Mouse (Mus musculus) cerebellum, postnatal 10 days (tissue): ENCODE measurements around the gene Nat8f6.
A peak's percentile ranks its signal among the peaks of the same experiment; 100 is the strongest.
"Not testable (repeated sequence)": the region's sequence is repeated elsewhere in the genome, so short reads cannot be mapped to it uniquely, and the experiment has no call there.

Source experiments
- DNase-seq, 2 experiments: peaks; one replicate each; pipeline ENCODE4 v3.0.0; 2021; ENCODE audit warnings: mixed read lengths in 2 of 2

Nat8f6 gene

DNA sequence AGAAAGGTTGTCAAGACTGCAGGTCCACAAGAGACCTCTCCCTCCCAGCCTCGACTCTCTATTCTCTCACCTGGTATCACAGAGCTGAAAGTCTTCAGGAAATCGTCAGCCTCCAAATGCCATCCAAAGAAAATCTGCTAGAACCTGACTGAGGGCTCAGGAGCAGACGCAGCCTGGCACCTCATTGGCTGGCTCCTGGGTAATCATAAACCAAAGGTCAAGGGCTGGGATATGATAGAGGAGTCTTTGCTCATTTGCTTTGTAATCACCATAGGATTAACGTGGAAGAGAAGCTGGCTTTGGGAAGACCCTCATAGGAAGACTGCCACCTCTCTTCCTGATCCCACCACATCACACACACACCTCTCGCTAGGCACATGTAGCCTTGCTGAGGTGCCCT lies at the start of gene Nat8f6, which contains the start of gene Nat8f5:
Gene Nat8f6 (minus strand): TSS at position 118 of the 400 bp plus-strand sequence.
Gene Nat8f5 (minus strand): TSS at position 136 of the 400 bp plus-strand sequence.
- no peak for DNase-seq

DNA sequence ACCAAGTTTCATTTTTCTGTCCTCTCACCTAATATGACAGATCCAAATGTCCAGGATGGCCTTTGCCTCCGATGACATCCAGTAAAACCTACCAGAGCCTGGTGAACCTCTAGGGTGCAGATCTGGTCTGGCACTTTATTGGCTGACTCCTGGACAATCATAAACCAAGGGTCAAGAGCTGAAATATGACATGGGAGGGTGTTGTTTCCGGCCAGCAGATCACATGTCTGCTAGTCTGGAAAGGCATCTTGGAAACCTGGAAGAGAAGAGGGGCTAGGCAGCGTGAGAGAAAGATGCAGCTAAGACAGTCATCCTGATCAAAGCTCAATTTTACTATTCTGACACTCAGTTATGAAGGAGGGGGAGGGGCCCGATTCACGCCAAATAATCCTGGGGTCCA lies 48.3 kb upstream of the Nat8f6 start, which contains the start of gene Nat8f2:
Gene Nat8f2 (minus strand): TSS at position 153 of the 400 bp plus-strand sequence.
- DNase-seq, result not testable (repeated sequence)

DNA sequence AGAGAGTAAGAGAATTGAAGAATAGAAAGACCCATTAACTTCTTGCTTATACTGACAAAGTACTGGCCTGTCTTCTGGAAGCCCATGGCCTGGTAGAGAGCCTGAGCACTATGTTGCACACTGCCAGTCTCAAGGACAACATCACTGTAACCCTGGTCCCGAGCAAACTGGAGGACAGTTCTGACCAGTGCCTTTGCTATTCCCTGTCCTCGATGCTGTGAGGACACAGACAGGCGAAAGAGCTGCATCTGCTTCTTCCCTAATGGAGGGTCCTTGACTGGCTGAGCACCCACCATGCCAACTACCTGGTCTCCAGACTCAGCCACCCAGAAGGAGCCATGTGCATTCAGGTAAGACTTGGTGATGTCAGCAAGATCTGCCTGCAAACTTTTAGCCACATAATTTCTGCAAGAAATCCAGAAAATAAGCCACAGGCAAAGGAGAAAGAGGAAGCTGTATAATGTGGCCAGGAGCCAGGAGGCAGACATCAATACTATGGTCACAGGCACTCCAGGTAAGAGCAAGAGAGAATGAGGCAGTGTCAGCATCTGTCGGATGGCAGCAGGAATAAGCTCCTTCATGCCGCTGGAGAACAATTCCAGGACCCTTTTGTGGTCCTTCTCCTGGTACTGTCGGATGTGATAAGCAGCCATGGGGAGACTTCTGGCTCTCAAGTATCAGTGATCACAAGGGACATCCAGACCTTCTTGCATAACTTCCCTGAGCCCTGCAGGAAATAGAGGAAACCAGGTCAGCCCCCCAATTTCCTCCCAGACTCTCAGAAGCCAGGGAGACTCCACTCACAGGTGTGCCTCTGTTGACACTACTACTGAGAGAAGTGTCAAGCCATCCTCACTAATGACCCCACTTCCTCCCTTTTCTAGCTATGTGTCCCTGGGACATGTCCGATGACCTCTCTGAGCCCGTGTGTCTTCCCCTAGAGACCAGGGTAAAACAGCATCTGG lies 47.3 kb upstream of the Nat8f6 start:
- no peak for DNase-seq

DNA sequence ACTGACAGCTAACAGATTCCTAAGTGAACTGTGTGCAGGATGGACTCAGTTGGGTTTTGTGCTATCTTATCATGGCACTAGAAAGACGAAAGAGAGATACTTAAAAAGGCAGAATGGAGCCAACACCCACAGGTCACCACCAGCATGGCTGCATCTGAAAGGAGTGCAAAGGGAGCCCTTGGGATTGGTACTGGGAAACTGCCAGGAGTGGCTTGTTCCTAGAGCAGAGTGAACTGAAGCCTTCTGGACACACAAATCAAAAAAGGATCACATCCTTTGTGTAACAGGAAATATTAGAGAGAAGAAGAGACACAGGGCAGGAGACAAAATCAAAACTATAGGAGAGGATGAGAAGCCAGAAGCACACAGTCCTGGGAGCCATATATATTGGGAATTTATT lies 46.2 kb upstream of the Nat8f6 start:
- not testable (repeated sequence) for DNase-seq

DNA sequence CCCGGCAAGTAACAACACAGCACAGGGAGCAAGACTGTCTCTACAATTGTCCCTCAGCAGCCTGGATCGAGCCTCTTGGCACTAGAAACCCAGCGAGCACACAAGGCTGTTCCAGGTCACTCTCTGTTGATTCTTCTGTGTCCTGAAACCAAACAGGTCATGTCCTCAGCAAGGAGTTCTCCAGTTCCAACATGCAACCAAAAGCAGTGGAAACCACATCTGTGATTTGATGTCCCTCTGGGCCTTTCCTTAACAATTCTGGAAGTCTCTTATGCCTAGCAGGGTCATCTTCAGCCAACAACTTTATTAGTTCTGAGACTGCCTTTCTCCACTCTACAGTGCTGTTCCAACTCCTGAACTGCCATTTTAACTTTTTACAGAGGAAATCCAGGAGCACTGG lies 45.4 kb upstream of the Nat8f6 start:
- not testable (repeated sequence) for DNase-seq

DNA sequence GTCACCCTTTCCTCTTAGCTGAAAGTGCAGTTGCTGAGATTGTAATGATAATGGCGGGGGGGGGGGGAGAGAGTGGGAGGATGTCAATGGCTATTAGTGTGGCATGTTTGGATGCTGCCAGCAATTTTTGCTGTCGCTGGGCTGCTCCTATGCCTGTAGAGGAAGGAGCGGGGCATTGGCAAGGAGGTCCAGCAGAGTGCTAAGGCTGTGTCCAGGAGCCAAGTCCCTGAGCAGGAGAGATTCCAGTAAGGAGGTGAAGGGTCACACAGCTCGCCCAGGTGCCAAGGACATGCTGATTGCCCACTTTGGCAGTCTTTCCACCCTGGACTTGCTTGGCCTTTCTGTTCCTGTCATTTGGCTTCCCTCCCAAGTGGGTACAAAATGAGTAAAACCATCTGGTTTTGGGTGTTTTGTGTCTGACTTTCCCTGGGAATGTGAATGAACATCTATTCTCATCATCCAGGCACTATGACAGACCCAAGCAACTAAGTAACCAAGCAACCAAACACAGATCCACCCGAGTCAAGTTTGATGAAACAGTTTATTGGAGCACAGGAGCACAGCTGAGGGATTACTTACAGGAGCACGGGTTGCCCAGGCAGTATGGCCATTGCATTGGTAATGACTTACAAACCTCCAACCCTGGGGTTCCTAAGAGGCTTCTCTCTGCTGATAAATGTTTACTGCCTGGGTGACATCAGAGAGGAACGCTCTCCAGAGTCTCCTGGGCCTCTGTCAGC lies 44.3 kb upstream of the Nat8f6 start:
- DNase-seq, result peak; percentile 44 to 70

DNA sequence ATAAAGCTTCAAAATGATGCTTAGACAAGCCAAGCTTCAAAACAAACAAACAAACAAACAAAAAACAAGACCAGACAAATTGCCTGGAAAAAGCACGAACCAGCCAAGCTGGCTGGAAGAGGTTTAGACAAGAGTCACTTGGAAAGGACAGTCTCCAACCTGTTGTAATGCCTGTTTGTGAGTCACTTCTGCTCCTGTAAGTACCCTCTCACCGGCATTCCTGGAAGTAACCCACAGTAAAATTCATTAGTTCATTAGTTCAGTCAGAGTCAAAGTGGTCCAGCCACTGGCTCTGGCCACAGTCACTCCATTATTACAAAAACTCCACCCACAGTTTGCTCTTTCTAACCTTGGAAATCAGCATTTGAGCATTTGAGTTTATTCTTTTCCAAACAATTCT lies 43.1 kb upstream of the Nat8f6 start:
- no peak for DNase-seq

DNA sequence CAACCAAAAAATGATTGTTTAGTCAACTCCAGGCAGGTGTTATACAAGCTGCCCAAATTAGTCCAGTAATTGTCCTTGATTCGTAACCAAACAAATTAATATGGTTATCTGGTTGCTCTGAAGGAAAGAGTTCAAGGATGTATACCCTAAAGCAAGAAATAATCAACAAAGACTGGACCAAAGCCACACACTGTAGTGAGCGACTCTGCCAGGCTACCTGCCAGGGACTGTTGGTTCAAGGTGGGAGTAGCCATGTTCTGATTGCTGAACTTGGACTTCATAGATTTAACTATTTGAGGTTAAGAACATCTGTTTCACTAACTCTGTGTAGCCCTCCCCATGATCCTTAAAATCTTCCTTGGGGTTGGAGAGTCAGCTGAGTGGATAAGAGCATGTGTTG lies 42.4 kb upstream of the Nat8f6 start:
- no peak for DNase-seq

DNA sequence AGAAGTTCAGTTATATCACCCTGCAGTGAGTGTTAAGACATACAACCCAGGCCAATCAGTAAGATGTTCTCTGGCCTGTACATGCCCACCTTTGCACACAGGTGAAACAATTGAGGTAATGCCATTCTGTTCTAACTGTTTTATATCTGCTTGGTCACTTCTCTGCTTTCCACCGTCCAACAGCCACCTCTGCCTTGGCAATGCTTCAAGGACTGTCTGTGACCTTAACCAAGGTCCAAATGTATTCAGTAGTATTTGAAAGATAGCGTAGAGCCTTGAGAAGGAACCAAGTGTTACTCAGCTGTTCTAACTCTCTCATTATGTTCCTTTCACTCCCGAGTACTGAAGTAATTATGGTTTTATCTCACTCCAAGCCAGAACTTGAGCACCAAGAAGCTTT lies 41.8 kb upstream of the Nat8f6 start:
- no peak for DNase-seq

DNA sequence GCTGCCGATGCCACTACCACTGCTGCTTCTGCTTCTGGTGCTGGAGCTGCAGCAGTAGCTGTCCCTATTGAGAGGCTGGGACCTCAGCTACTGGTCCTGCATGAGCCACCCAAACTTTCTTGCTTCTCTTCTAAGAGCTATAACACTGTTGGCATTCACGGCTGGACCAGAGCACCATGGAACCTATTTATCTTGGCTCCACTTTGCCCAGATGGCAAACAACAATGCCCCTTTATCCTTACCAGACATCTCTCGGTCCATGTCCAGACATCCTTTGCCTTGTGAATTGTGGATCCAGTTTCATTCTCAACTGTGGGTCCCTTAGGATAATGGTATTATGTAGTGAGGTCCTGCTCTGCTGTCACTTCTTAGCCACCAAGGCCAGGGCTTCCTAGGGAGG lies 40.5 kb upstream of the Nat8f6 start:
- no peak for DNase-seq

DNA sequence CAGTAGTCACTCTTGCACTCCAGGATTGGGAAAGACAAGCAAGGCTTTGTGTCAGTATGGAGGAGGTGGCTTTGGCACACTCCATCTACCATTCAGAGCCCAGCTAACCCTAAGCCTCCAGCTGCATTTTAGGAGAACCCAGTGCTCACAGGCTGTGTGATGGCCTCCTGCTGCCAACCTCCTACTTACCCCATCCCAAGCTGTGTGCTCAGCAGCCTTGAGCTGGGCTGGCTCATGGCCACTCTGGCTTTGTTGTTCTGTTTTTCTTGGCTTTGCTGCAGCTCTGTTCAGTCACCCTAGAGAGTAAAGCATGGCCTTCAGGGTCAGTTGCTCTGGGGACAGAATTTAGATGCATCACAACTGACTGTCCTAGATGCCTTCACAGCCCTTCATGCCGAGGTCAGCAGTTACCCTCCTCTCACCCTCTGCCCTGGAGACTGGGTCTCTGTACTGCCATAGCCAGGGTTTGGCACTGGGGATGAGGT lies 35.5 kb upstream of the Nat8f6 start:
- DNase-seq, result peak; percentile 46 to 62

DNA sequence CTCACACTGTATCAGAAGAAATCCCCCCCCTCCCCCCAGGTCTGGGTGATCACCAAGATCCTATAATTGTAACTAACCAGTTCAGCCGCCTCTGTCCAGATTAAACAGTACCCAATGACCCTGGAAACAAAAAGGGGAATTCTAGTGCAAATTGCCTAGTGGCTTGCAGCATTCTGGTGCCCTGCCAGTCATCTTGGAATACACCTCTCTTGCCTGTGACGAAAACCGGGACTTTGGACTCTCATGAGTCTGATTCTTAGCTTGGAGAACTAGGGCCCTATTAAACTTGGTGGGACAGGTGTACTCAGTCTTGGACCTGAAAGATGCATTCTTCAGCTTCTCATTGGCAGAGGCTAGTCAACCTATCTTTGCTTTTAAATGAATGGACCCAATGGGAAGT lies 32.7 kb upstream of the Nat8f6 start:
- DNase-seq, result no peak

DNA sequence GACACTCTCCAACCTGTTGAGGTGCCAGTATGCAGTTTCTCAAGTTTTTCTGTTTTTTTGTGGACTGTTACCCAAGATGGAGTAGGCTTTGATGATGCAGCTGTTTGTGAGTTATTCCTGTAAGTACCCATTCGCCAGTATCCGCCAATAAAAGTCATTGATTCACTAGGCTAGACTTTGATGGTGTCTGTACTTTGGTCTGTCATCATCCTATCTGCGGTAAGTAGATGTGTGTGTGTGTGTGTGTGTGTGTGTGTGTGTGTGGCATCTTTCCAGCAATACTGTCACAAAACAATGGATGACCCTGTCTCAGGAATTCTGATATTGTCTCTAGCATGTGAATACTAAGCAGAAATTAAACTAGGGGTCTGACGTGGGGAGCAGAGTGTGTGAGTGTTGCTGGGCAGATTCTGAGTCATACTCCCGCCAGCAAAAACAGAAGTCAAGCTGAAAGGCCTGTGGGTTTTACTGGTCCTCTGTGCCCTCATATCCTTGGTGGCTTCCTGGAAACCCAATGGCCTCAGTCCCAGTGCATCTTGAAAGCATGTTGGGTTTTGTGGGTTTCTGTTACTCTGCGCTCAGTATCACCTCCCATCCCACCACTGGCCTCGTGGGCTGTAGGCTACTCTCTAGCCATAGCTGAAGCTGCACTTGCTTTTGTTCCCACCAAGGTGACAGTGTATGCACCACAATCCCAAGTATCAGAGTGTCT lies 30.5 kb upstream of the Nat8f6 start:
- DNase-seq, result no peak

DNA sequence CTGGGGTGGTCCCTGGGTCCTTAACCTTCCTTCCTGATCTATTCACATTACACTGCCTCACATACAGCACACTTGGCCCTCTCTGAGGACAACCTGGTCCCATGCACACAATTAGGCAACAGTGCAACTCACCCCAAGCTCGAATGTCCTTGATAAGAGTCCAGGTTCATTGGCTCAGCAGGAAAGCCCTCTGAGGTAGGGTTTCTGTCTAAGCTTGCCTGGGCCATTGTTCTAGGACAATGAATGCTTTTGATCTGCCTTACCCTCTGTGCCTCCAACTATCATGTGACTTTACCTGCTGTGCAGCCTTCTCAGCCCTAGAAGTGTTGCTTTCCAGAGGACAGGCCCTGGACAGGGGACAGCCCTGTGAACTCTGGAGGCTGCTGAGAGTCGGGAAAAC lies 28.5 kb upstream of the Nat8f6 start:
- DNase-seq, result no peak

DNA sequence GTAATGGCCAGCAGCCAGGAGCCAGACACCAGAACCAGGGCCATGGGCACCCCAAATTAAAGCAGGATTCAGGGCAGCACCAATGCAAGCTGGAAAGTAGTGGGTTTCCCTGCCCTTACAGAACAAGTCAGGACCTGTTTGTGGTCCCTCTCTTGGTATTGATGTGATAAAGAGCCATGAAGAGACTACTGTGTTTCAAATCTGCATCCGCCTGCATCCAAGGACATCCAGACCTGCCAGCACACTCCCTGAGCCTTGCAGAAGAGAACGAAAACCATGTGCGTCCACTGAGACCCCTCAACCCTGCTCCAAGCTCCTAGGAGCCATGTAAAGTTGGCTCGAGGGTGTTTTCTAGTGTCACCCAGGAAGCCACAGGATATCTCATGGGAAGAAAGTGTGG lies 27.4 kb upstream of the Nat8f6 start:
- no peak for DNase-seq

DNA sequence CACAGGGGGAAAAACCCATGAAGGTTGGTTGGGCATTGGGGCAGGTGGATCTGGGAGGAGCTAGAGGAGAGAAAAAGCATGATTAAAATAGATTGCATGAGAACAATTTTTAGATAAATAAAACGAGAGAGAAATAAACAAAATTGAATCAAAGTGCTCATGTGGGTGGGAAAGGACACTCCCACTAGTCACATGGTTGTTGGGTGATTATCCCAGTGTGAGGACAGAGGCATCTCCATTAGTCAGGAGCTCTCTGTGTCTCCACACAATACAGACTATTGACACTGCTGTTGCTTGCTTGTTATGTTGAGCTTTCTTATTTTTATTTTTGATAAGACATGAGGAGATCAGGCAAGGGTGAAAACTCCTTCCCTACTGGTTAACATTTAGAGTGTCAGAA lies 26.2 kb upstream of the Nat8f6 start:
- no peak for DNase-seq

DNA sequence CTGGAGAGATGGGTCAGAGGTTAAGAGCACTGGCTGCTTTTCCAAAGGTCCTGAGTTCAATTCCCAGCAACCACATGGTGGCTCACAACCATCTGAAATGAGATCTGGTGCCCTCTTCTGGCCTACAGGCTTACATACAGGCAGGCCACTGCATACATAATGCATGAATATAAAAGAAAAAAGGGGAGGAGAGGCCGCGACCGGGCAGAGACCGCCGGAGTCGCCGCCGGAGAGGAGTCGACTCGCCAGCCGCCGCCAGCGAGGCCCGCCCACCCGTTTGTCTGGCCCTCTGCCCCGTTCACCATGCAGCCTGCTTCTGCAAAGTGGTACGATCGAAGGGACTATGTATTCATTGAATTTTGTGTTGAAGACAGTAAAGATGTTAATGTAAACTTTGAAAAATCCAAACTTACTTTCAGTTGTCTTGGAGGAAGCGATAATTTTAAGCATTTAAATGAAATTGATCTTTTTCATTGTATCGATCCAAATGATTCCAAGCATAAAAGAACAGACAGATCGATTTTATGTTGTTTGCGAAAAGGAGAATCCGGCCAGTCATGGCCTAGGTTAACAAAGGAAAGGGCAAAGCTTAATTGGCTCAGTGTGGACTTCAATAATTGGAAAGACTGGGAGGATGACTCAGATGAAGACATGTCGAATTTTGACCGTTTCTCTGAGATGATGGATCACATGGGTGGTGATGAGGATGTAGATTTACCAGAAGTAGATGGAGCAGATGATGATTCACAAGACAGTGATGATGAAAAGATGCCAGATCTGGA lies 23.1 kb upstream of the Nat8f6 start:
- DNase-seq, result not testable (repeated sequence)

DNA sequence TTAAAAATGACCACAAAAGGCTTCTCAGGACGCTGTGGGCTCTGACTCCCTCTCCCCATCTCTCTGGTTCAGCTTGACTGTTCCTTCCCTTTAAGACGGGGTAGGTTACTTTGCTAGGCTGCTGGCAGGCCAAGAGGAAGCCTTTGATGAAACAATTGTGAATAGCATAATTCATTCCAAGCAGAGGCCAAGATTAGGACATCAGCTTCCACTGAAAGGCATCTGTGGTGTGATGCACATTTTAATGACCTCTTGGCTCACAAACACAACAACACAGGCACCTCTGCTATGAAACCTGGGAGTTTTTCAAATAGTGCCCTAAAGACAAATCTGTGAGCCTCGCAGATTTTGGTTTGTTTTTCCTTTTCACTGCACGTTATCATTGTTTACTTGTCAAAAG lies 19.2 kb upstream of the Nat8f6 start:
- peak in 1 of 2 experiments; percentile 13 for DNase-seq

DNA sequence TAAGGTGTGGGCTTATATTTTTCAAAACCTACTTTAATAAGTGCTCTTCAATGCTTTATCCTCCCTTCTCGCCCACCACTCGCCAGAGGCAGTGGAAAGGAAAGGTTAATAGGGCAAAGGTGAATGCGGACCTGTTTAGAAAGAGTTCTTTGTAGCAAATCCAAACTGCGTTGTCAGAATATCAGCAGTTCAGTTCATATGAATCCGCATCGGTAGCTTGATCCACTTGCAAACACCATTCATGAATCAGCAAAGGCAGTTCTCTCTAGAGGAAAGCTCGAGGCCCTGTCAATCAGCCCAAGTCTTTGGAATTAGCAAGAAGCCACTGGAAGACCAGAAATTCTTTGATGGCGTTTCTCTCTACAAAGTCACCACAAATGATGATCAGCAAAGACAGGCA lies 17.9 kb upstream of the Nat8f6 start:
- no peak for DNase-seq

DNA sequence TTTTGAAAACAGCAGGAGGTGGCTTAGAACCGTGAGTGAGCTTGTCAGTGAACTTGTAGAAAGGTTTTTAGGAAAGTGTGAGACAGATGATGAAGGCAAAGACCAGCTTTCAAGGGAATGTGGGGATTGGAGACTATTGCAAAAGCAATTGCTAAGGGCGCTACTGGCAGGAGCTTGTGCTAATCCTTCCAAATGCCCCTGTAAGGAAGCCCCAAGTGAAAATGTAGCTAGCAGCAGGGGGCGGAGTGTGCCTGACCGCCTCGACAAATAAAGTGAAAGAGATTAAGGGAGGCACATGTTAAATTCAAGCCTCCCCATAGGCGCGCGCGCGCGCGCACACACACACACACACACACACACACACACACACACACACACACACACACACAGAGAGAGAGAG lies 16.6 kb upstream of the Nat8f6 start:
- DNase-seq, result peak; percentile 43 to 55

DNA sequence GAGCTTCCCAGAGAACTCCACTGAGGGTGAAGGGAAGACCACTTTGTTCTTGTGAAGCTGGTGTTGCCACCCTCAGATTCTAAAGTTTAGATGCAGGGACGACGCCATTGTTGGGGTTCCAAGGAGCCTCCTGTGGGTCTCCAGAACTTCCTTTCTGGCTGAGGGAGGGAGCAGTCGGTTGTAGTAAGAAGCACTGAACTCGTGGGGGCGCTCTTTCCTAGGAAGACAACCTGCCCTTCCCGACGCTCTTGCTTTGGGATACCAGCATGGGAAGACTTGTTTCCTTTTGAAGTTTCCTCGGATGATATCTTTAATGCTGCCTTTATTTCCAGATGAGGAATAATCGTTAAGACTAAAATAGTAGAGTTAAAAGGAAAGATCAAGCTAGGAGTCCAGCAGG lies 16.1 kb upstream of the Nat8f6 start:
- DNase-seq, result peak; percentile 70 to 71

DNA sequence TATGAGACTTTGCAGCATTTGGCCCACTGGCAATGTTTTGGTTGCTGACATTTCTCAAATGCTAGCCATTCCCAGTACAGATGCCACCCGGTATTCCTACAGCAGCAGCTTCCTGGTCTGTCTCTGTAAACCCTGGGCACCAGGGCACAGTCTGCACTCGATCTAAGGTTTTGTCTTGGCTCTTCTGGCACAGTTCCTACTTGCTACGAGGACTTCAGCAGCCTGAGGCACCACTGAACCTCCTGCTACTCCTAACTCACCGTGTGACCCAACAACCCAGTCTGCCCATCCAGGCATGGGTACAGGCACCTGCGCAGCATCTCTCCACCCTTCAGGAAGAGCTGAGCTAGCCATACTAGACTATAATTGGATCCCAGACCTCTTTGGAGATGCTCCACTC lies 15.3 kb upstream of the Nat8f6 start:
- not testable (repeated sequence) for DNase-seq
